Mouse (Mus musculus) hindbrain, embryonic 14.5 days (tissue): ENCODE measurements around the gene Cntnap2. TPM values are rescaled to one million over a fixed set of nuclear protein-coding genes. Genes with fewer than 3 reads are reported as not detected.

Source experiments
- ATAC-seq: fragments of 200-750 bp; cut with Nextera tagmentation; 2 replicates; pipeline ENCODE4 v1.8.0; 2017; ENCODE audit warnings: moderate number of reproducible peaks, mild to moderate bottlenecking, moderate TSS enrichment, moderate library complexity; ENCODE audit not compliant: low FRiP score
- DNase-seq: peaks from one replicate; pipeline ENCODE4 v3.0.0-alpha.2; 2015; ENCODE audit warnings: low spot score
- H3K27ac ChIP-seq: fragments of 300-500 bp; sonication (generic); 2 replicates; pipeline ENCODE4 v1.5.1; 2014; ENCODE audit warnings: mild to moderate bottlenecking, moderate library complexity
- H3K27me3 ChIP-seq: fragments of 300-500 bp; sonication (generic); 2 replicates; pipeline ENCODE4 v1.6.1; 2014; ENCODE audit warnings: mild to moderate bottlenecking, low read length, mixed read lengths; ENCODE audit not compliant: control insufficient read depth, insufficient read depth
- H3K36me3 ChIP-seq: fragments of 300-500 bp; sonication (generic); replicated peaks from 2 replicates; pipeline ENCODE4 v1.6.1; 2014; ENCODE audit not compliant: control insufficient read depth, insufficient read depth
- H3K4me1 ChIP-seq: fragments of 300-500 bp; sonication (generic); replicated peaks from 2 replicates; pipeline ENCODE4 v1.6.1; 2014; ENCODE audit warnings: antibody characterized with exemption, low read length, mixed read lengths; ENCODE audit not compliant: control insufficient read depth, insufficient read depth
- H3K4me2 ChIP-seq: fragments of 300-500 bp; sonication (generic); replicated peaks from 2 replicates; pipeline ENCODE4 v1.6.1; 2014; ENCODE audit warnings: mild to moderate bottlenecking, moderate library complexity
- H3K4me3 ChIP-seq: fragments of 300-500 bp; sonication (generic); replicated peaks from 2 replicates; pipeline ENCODE4 v1.5.1; 2014; ENCODE audit warnings: mild to moderate bottlenecking, low read length
- H3K9ac ChIP-seq: fragments of 300-500 bp; sonication (generic); 2 replicates; pipeline ENCODE4 v1.6.1; 2014
- H3K9me3 ChIP-seq: fragments of 300-500 bp; sonication (generic); 2 replicates; pipeline ENCODE4 v1.6.1; 2016; ENCODE audit warnings: low read length; ENCODE audit not compliant: control insufficient read depth
- WGBS: fragments of 180-500 bp; shearing (Covaris S2); extraction: QIAGEN DNeasy Blood & Tissue Kit; methylation state at CpG from one replicate; pipeline ENCODE4 v1.1.7; 2014; 5-methylcytosine and 5-hydroxymethylcytosine counted together
- polyA plus RNA-seq: library from polyadenylated mRNA; unstranded; fragments of >200 nt; fragmentation: Nextera tagmentation; extraction: Ambion mirVana; gene quantifications from 2 replicates; pipeline ENCODE4 v1.2.1, GENCODE M21; 2014

The Cntnap2 gene
- polyA plus RNA-seq: 45.4 and 46.6 TPM in 2 replicates

- Histone ChIP-seq H3K9me3 (no peaks in the 10 kb centered on the region), H3K4me2 (peak within 1 kb of the TSS; percentile 60), H3K9ac (peak within 1 kb of the TSS; percentile 71), H3K36me3 (no peaks in the 10 kb centered on the region), H3K27ac (peak within 1 kb of the TSS; percentile 93), H3K4me1 (no peaks in the 10 kb centered on the region; the same call in 1 of the 2 replicates), H3K4me3 (peak within 1 kb of the TSS; percentile 59), H3K27me3 (no peaks in the 10 kb centered on the region)
- WGBS: 14% methylated on average over 7 of the region's 8 CpGs
- DNase-seq: peak; percentile 78
- peak; percentile 77 for ATAC-seq
Observed at GRCm38 (mm10) chr6:45059091-45059490, at the start of gene Cntnap2. TSS of gene Cntnap2 (plus strand) at chr6:45059357.

DNA sequence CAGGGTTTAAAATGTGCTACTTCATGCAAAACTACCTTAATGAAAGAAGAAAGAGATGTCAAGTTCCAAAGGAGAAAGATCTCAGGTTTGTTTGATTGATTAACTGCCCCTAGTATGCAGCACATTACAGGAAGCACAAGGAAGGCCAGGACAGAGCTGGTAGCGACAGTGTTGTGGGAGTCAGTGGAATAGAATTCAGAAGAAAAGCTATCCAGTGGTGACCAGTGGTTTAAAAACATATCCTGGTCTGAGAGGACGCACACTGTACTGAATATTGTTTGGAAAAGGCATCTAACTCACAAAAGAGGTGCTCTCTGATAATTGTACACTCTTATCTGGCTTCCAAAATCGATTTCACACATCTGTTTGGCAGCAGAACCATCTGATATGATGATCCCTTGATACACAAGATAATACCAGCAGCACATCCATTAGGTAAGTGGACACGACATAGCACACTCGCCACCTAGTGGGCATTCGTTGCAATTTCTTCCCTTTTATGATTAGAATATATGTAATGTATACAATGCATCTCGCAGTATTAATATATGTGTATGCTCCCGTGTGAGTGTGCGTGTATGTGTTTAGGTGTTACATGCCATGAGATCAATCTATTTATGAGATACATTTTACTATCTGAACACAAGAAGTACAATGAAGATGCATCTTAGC, 33.0 kb upstream of the Cntnap2 start:
- Histone ChIP-seq H3K27ac (no peak overlapping the region), H3K9ac (no peak overlapping the region), H3K4me1 (0 out of 2 replicates have a peak, but pooled peaks cover 4% of the 10 kb centered on the region), H3K36me3 (no peaks in the 10 kb centered on the region), H3K27me3 (no peaks in the 10 kb centered on the region), H3K9me3 (no peaks in the 10 kb centered on the region), H3K4me2 (no peak overlapping the region), H3K4me3 (no peak overlapping the region)
- WGBS: 24% methylated on average over 9 of the region's 9 CpGs
- peak; percentile 86 for ATAC-seq
- DNase-seq: peak; percentile 85

- WGBS: 60% methylated on average over 1 of the region's 1 CpGs
- no peak for DNase-seq
- Histone ChIP-seq H3K9ac (no peak overlapping the region), H3K4me2 (no peak overlapping the region), H3K9me3 (no peaks in the 10 kb centered on the region), H3K4me3 (no peak overlapping the region), H3K36me3 (no peaks in the 10 kb centered on the region), H3K27ac (no peak overlapping the region), H3K27me3 (no peaks in the 10 kb centered on the region), H3K4me1 (no peaks in the 10 kb centered on the region)
- ATAC-seq: no peak
Observed at GRCm38 (mm10) chr6:45039454-45039853, 19.7 kb upstream of the Cntnap2 start.

- Histone ChIP-seq H3K9me3 (no peaks in the 10 kb centered on the region), H3K4me1 (no peaks in the 10 kb centered on the region; the same call in 1 of the 2 replicates), H3K4me2 (peak overlapping the region; percentile 60), H3K36me3 (no peaks in the 10 kb centered on the region), H3K9ac (peak overlapping the region; percentile 71), H3K4me3 (peak overlapping the region; percentile 59), H3K27me3 (no peaks in the 10 kb centered on the region), H3K27ac (peak overlapping the region; percentile 93)
- DNase-seq (peak; percentile 61), ATAC-seq (peak; percentile 93)
- WGBS: under 1% methylated on average over 33 of the region's 37 CpGs
Observed at GRCm38 (mm10) chr6:45059556-45060471, 657 bp downstream of the Cntnap2 start.

DNA sequence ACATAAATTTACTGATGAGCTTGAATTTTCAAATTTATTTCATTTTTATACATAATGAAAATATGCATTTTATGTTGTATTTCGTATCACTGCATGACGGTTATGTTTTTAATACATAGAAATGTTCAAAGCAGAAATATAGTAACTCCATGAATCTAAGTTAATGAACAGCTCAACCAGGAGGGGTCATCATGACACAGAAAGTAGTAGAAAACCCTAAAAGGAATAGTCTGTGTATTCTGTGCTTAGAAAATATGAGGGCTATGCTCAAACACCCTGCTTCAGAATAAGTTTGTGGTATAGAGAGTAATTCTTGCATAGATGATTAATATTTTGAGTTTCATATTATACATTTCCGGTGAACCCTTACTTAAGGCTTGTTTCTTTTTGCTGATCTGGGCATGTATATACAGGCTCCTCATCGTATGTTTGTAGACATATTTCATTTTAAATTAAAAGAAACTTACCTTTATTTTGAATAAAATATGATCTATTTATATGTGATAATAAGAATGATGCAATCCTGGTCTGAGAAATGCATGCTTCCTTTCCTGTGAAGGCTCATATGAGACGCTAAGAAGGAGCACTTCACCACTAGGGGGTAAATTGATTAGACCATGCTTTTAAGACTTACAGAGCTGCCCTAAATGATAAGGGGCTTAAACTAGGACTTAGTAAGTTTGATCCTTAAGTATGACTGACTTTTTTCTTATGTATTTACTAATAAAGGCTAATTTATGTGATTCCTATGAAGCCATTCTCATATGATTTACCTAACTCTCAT, 3.2 kb downstream of the Cntnap2 start:
- 70% methylated on average over 5 of the region's 5 CpGs for WGBS
- peak overlapping the region; percentile 18 for H3K4me3 ChIP-seq
- H3K4me1 ChIP-seq: no peaks in the 10 kb centered on the region; the same call in 1 of the 2 replicates
- no peaks in the 10 kb centered on the region for H3K36me3 ChIP-seq
- H3K9ac ChIP-seq: no peak overlapping the region
- DNase-seq: peak; percentile 46
- H3K4me2 ChIP-seq: peak overlapping the region; percentile 31
- H3K9me3 ChIP-seq: no peaks in the 10 kb centered on the region
- no peak overlapping the region for H3K27ac ChIP-seq
- H3K27me3 ChIP-seq: no peaks in the 10 kb centered on the region
- ATAC-seq: no peak

DNA sequence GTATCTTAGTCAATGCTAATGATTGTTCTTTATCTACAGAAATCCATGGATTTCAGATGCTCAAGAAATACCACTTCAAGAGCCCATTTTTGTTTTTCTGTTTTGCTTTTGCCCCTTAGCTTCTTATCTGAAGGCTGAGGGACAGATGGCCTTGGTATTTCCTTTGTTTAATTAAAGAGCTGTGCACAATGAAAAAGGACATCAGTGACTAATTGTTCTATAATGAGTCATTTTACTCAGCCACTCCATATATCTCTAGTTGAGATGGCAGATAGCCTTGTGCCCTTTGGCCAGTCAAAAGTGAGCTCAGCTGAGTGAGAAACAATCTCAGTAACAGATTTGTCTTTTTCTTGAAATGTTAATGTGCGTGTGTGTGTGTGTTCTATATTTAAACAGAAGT, 29.1 kb downstream of the Cntnap2 start:
- 79% methylated on average over 1 of the region's 1 CpGs for WGBS
- no peak for ATAC-seq

GRCm38 (mm10) chr6:45113613-45114012, 54.5 kb downstream of the Cntnap2 start:
- no peaks in the 10 kb centered on the region for H3K4me1 ChIP-seq
- H3K36me3 ChIP-seq: no peaks in the 10 kb centered on the region
- H3K4me2 ChIP-seq: no peak overlapping the region
- no peak overlapping the region for H3K9ac ChIP-seq
- no peak for ATAC-seq
- H3K27me3 ChIP-seq: no peaks in the 10 kb centered on the region
- H3K4me3 ChIP-seq: no peak overlapping the region
- no peaks in the 10 kb centered on the region for H3K9me3 ChIP-seq
- H3K27ac ChIP-seq: no peak overlapping the region
- DNase-seq: no peak

More for the DNA sequence above, 29.1 kb downstream of the Cntnap2 start:
- DNase-seq: no peak
- Histone ChIP-seq H3K9ac (no peak overlapping the region), H3K27me3 (no peaks in the 10 kb centered on the region), H3K4me3 (no peak overlapping the region), H3K4me1 (no peaks in the 10 kb centered on the region), H3K27ac (no peak overlapping the region), H3K36me3 (no peaks in the 10 kb centered on the region), H3K4me2 (no peak overlapping the region), H3K9me3 (no peaks in the 10 kb centered on the region)

DNA sequence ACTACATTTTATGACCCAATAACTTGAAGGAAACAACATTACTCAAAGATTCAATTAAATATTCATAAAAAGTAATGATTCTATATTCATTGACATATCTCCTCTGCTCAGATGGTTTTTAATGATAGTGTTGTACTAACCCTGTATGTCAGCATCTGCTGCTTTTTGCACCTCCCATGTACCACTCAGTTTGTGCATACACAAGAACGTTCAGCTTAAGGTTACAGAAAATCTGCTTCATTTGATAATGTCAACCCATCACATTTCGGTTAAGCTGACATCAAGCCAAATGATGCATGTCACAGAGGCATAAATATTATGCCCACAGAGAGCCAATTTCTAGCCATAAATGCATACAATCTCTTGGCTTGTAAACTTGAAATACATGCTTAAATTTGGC, 85.7 kb downstream of the Cntnap2 start:
- Histone ChIP-seq H3K9me3 (no peaks in the 10 kb centered on the region), H3K4me1 (no peaks in the 10 kb centered on the region), H3K36me3 (no peaks in the 10 kb centered on the region), H3K4me3 (no peak overlapping the region), H3K27me3 (no peaks in the 10 kb centered on the region), H3K4me2 (no peak overlapping the region), H3K9ac (no peak overlapping the region), H3K27ac (no peak overlapping the region)
- DNase-seq: no peak
- no peak for ATAC-seq
- 72% methylated on average over 2 of the region's 2 CpGs for WGBS

GRCm38 (mm10) chr6:45205039-45205438, 145.9 kb downstream of the Cntnap2 start:
- H3K27ac ChIP-seq: no peak overlapping the region
- WGBS: 61% methylated on average over 2 of the region's 2 CpGs
- ATAC-seq (no peak), DNase-seq (no peak)
- H3K9me3 ChIP-seq: no peaks in the 10 kb centered on the region
- H3K9ac ChIP-seq: no peak overlapping the region
- no peak overlapping the region for H3K4me3 ChIP-seq
- no peaks in the 10 kb centered on the region for H3K27me3 ChIP-seq
- H3K4me2 ChIP-seq: no peak overlapping the region
- no peaks in the 10 kb centered on the region for H3K36me3 ChIP-seq
- H3K4me1 ChIP-seq: no peaks in the 10 kb centered on the region
